Mouse (Mus musculus) layer of hippocampus, postnatal 14 days (tissue): ENCODE measurements at regions not wholly inside any gene's neighbourhood (a gene's known extent, or its start where the extent isn't known, plus 50 kb on each side); places are given as distances from the start of the nearest gene placed in this dataset.
A peak's percentile ranks its signal among the peaks of the same experiment; 100 is the strongest.
"Not testable (repeated sequence)": the region's sequence is repeated elsewhere in the genome, so short reads cannot be mapped to it uniquely, and the experiment has no call there.

Experiments
- DNase-seq, 2 experiments: peaks; one replicate each; pipeline ENCODE4 v3.0.0; 2021 to 2022; ENCODE audit warnings: low spot score in 2 of 2, mixed read lengths in 1 of 2

DNA sequence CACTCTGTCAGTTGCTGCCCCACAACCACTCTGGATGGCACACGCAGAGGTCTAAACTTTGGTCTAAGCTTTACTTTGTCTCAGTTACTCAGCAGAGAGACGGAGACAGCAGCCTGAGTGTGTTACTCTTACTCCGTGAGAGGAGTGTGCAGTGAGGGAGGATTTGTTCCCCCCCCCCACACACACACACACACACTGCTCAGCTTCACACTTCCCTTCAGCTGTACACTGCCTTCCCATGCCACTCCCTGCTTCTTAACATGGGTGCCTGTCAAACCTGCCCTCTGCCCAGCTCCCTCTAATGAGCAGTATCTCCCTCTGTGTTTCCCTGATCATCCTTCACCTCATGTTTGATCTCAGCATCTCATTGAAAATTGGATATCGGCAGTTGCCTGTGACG, 409.9 kb upstream of the Ercc4 start:
- no peak for DNase-seq

DNA sequence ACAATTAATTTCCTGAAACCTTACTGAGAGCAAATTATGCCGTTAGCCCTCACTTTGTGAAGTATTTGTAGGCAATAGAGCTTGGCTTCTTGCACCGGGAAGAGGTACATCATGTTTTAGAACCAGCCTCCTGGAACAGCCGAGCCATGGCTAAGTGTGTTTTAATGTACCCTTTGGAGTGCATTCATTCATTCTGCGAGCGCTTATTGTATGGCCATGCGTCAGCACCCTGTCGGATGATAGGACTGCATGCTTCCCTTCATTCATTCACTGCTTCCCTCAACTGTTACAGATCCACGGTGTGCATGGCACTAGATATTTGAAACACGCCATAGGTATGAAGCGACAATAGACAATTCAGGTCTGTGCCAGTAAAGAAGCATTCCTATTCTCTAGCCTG, 409.4 kb upstream of the Ercc4 start:
- no peak for DNase-seq

DNA sequence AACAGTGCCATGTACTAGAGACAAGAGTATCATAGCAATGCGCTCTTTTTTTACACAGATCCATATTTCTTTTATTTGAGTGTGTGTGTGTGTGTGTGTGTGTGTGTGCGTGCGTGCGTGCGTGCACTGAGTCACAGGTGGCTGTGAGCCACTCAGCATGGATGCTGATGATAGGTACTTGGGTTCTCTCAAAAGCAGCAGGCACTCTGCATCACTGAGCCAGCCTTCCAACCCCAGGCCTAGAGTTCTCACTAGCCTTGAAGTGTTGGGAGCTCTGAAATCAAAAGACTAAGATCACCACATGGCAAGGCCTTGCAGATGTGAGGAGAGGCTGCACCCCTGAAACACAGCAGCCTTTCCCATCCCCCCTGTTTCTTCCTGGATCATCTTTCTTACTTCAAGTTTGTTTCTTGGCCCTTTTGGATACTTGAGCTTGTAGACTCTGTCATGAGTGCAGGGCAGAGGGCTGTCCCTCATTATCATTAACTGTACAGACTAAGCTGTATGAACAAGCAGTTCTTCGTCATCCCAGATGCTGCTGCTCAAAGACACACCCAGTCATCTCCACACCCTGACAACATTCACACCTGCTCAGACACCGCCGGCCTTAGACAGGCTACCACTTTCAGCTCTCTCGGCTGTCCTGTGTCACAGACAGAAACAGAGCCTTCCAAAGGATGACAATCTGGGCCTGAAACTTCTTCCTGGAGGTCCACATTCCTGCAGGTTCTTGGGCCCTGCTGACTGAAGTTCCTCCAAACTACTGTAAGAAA, 405.5 kb upstream of the Ercc4 start:
- DNase-seq, result no peak

DNA sequence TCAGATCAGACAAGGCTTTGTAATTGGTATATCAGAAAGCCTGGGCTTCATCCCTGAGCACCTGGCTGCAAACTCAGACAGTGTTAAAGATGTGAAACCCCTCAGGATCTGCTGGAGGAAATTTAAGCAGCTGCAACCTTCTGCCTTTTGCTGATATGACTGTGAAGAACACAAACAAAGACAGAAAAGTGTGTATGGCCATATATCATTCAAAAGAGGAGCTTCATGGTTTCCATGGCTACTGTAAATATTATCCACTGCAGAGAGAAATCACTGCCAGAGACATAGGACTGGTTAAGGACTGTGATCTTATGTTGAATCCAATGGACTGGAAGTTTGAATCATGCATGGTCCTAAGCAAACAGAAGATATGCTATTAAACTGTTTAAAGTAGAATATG, 402.6 kb upstream of the Ercc4 start:
- DNase-seq, result no peak

DNA sequence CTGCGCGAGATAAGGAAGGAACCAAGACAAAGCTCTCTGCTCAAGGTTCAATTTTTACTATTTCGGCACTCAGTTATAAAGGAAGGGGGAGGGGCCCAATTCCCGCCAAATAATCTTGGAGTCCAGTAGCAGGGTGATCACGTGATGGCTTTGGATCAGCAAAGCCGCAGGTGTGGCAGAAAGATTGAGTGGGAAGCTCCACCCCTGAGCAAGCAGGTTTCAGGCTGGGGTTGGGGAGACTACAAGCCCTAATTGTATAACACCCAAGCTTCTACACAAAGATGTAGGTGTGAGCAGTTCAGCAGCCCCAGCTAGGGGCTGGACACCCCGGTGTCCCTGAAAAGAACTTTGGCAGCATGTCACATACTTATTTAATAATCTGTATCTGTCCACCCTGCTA, 388.1 kb upstream of the Ercc4 start:
- not testable (repeated sequence) for DNase-seq

DNA sequence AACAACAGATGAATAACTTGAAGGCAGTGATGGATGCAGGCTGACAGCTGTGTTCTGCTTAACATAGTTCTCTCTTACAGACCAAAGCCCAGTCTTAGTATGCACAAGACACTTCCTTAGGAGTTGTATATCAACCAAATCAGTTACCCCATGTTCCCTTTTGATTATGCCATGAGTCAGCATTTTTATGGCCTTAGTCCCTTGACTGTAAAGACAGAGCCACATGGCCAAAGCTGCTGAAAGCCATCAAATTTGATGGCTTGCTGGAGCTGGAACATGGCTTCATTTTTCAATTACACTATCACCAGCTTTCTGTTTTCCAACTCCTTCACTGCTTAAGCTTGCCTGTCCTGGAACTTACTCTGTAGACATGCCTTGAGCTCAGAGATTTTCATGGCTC, 383.4 kb upstream of the Ercc4 start:
- no peak for DNase-seq

DNA sequence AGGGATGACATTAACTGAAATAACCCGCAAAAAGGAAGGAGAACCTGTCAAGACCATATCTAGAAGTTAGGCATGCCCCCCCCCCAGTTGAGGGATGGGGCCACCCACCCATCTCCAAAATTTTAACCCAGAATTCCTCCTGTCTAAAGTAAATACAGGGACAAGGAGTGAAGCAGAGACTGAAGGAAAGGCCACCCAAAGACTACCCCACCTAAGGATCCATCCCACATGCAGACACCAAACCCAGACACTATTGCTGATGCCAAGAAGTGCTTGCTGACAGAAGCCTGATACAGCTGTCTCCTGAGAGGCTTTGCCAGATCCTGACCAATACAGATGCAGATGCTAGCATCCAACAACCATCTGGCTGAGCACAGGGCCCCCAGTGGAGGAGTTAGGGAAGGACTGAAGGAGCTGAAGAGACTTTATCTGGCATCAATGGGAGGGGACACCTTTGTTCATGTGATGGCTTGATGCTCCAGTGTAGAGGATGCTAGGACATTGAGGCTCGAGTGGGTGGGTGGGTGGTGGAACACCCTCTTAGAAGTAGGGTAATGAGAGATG, 379.2 kb upstream of the Ercc4 start:
- not testable (repeated sequence) for DNase-seq

DNA sequence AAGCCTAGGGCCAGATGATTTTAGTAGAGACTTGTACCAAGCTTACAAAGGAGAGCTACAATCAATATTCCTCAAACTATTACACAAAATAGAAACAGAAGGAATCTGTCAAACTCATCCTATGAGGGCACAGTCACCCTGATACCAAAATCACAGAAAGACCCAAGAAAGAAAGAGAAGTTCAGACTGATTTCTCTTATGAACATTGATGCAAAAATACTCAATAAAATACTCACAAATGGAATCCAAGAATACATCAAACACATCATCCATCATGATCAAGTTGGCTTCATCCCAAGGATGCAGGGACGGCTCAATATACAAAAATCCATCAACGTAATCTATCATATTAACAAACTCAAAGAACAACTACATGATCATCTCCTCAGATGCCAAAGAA, 377.9 kb upstream of the Ercc4 start:
- DNase-seq, result no peak

DNA sequence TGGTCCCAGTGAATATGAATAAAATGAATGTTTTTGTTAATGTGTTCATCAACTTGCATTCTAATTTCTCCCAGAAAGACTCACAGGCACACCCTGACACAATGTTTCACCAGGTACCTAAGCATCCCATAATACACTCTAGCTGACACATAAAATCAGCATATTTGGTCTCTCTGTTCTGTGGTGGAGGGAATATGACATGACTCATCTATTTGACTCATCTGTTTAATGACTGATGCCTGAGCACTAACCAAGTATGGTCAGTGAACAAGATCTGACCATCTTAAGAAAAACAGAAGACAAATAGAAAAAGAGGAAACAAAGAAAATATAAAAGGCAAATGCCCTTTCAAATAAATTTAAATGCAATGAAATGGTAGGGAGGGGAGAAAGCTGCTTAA, 367.0 kb upstream of the Ercc4 start:
- no peak for DNase-seq

DNA sequence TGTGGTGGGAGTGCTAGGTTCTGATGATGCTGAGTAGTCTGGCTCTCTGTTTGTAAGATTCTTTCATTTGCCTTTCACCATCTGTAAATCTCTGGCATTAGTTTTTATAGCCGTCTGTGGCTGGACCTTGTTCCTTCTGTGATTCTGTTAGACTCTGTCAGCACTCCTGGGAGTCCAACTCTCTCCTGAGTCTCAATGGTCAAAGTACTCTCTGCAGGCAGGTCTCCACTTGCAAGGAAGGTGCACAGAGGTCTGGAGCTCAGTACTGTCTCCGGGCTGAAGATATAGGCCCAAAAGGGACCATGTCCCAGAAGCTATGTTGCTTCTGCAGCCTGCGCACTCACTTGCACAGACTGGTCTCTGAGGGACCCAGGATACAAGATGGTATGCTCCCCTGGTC, 356.3 kb upstream of the Ercc4 start:
- DNase-seq, result no peak

DNA sequence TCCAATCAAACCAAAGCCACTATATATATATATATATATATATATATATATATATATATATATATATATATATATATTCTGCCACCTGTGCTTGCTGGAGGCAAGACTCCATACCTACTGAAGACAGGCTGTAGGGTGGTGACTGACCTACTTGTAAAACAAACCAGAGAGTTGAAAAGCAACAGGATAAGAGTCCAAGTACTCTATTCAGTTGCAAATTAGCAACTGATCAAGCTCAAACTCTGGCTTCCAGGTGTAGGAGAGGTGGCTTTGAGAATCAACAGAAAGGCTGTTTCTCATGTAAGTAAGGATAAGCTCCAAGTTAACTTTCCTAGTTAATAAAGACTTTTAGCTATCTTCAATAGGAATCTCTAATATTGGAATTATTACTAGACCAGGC, 355.1 kb upstream of the Ercc4 start:
- no peak for DNase-seq

DNA sequence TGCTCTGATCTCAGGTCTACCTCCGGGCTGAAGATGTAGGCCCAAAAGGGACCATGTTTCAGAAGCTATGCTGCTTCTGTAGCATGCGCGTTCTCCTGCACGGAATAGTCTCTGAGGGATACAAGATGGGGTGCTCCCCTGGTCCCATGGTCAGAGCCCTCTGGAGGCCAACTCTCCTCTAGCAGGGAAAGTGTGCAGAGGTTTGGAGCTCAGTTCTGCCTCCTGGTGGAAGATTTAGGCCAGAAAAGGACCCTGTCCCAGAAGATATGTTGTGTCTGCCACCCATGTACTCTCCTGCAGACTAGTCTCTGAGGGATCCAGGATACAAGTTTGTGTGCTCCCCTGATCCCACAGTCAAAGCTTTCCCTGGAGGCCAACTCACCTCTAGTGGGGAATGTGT, 350.9 kb upstream of the Ercc4 start:
- no peak for DNase-seq

DNA sequence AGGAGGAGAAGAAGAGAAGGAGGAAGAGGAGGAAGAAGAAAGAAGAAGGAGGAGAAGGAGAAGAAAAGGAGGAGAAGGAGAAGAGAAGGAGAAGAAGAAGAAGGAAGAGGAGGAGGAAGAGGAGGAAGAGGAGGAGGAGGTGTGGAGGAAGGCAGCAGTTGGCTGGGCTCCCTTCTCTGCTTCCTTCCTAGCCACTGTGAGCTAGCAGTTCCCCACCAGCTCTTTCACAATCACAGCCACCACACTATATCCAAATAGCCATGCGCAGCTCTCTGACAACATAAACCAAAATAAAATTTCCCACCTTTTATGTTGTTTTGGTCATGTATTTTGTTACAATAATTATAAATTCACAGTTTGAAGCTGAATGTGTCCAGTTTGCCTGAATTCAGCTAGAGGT, 345.3 kb upstream of the Ercc4 start:
- DNase-seq, result no peak

DNA sequence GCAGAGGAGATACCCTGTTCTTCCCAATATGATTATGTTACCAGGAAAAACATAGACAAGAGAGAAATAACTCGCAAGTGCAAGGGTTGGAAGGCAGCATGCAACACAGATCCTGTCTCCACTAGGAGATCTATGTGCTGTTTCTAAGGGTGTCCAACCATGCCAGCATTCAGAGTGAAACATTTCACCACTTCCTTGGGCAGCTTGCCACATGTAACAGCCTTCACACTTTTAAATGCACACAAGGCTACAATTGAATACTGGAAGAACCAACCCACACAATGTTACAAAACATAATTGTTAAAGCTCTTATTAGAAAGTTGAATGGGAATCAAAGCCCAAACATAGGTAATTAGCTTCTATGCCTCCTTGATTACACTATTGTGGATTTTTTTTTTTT, 344.9 kb upstream of the Ercc4 start:
- peak in 1 of 2 experiments; percentile 5 for DNase-seq

DNA sequence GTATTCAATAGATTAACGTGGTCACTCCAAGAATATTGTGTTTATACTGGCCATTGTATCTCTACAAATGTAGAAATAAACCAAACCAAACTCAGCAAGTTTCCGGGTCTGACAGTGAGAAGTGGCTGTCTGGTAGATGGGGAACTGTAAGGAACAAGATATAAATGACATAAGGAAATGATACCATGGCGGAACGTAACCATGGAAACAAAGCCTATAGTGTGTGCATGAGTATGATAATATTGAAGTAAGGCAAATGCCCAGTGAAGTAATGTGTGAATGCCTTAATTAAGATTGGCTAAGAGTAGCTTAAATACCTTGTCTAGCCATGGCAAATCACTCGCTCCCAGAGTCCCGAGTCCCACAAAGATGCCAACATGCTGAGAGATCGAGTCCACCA, 342.6 kb upstream of the Ercc4 start:
- DNase-seq, result no peak

DNA sequence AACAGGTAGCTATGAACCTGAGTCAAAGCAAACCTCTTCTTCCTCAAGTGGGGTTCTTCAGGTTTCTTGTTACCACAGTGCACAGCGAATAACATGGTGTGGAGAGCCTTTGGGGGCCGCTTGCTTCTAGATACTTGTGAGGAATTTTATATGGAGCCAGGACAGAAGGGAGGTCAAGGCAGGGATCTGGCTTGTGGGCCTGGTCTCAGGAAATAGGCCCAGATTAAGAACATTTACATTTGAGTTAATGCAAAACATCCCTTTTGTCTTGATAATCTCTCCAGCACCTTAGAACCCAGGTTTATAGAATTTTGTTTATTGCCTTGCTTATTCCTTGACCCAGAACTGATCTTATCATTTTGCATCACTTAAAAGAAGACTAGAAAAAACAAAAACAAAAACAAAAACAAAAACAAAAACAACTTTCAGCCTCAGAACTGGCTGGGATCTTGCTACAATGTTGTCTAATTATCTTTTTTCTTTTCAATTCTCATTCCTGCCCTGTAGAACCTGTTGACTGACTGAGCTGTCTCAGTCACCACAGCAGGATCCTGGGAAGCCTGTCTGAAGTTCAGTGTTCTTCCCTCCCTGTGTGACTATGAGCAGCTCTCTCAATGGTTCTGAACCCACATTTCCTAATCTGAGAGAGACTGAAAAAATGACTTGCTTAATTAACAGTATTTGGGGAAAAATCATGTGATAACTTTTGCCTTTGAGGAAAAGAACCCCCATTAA, 341.2 kb upstream of the Ercc4 start:
- DNase-seq, result no peak

DNA sequence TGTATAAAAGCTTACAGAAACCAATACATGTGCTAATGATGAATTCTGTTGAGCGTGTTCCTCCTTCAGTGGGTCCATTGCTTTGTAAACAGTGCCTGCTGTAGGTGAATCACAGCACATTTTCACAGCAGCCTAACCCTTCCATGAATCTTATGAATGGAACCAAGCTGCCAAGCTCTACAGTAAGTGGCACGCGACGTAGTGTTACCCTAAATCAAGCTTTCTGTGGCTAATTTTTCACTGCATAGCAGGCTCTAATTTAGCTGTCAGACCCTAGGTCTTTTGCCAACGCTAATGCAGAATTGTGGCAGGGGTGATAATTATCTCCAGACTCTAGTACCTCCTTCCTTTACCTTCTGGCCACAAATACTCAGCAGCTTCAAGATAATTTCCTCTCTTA, 339.0 kb upstream of the Ercc4 start:
- DNase-seq, result no peak

DNA sequence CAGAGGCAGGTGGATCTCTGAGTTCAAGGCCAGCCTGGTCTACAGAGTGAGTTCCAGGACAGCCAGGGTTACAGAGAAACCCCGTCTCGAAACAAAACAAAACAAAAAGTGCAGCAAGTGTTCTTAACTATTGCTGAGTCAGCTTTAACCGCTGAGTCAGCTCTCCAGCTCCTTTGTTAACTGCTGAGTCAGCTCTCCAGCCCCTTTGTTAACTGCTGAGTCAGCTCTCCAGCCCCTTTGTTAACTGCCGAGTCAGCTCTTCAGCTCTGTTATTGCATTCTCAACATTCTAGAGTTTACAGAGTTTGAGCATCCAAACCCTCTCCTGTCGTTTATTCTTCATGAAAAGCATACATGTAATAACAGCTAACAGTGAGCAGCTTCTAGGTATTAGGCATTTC, 336.9 kb upstream of the Ercc4 start:
- no peak for DNase-seq

DNA sequence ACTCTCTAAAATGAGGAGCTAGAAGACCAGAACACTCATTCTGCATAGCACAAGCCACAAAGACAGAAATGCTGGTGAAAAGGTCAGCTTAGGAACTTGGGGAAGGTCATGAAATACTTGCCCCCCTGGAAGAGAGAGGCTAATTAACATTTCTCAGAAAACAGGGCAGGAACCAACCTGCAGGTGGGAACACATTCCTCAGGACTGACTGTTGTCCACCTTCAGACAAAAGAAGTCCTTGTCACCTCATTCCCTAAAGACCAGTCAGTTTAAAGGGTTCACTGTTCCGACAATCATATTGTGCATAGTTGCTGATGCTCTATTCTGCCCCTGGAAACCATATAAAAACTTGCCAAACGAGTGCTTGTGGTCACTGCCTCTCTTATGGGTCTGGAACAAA, 333.6 kb upstream of the Ercc4 start:
- DNase-seq, result no peak

DNA sequence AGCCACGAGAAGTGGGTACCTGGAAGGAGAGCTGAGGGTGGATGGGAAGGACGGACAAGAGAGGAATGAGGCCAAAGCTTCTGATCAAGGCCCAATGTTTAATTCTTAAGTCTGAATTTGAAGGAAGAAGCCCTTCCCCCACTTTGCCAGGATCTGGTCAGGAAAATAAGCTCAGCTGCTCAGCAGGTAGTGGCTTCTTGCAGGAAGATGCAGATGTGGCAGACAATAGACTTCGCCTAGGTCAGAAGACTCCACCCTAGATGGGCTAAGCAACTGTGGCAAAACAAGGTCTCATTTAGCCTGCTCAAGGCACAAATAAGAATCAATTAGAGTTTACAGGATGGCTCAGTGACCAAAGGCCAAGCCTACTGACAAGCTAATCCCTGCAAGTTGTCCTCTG, 330.4 kb upstream of the Ercc4 start:
- DNase-seq, result no peak

DNA sequence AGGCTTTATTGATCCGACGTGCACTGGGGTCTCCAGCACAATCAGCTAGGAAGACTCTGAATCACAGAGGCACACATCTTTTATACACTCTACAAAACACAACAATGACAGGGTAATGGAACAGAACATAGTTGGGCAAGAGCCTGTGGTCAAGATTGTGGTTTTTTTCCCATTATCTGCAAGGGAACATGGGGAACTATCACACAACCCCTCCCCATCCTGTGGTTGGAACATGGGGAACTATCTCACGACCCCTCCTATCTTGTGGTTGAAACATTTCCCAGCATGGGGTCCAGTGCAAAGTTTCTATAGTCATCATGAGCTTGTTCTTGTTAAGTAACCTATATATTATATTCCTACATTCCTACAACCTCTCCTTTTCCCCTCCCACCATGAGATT, 328.8 kb upstream of the Ercc4 start:
- no peak for DNase-seq

DNA sequence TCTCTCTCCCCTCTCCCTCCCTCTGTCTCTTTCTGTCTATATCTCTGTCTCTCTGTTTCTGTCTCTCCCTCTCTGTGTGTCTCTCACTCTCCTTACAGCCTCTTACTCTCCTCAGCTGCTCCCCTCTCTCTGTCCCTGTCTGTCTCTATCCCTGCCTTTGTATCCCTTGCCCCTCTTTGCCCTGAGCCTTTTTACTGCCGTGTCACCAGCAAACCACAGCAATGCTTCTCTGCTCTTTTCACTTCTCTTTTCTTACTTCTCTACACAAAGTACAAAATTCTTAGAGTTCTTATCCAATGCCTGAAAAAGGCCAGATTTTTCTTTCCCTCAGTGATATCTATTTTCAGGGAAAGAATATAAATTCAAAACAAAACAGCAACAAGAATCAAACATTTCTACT, 323.7 kb upstream of the Ercc4 start:
- no peak for DNase-seq

DNA sequence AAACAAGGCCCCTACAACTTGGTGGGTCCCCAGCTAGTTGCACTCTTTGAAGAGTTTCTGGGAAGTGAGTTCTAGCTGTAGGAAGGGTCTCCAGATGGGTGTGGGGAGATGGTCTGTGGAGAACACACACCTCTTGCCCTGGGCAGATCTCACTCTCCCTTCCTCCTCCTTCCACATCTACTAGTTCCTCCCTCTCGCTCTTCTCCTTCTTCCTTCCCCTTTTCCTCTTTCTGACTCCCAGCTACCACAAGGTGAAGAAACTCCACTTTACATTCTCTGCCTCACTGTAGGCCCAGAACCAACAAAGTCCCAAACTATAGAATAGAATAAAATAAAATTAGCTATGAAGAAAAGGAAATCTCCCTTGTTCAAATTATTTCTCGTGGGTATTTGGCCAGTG, 311.0 kb upstream of the Ercc4 start:
- no peak for DNase-seq
